Mouse (Mus musculus) olfactory bulb, adult 2 months (tissue): Measurements from ENCODE around the gene Tmem59. TPM values are rescaled to one million over a fixed set of nuclear protein-coding genes. Genes with fewer than 3 reads are reported as not detected.

Experiments
- H3K27ac ChIP-seq: fragments of 200-500 bp; 2 replicates; pipeline ENCODE4 v1.5.1; 2012; ENCODE audit warnings: low read depth, low read length; ENCODE audit not compliant: insufficient read depth
- H3K4me1 ChIP-seq: fragments of 200-500 bp; 2 replicates; pipeline ENCODE4 v1.6.1; 2012; ENCODE audit warnings: low read length; ENCODE audit not compliant: control insufficient read depth, insufficient read depth
- H3K4me3 ChIP-seq: fragments of 200-500 bp; 2 replicates; pipeline ENCODE4 v1.5.1; 2012; ENCODE audit warnings: mild to moderate bottlenecking, low read depth, low read length, moderate library complexity; ENCODE audit not compliant: insufficient read depth
- CTCF ChIP-seq: fragments of 200-500 bp; IDR thresholded peaks from 2 replicates; pipeline ENCODE4 v1.5.1; 2012; ENCODE audit warnings: low read depth, mild to moderate bottlenecking, low read length, moderate library complexity; ENCODE audit not compliant: insufficient read depth
- POLR2A ChIP-seq: fragments of 200-500 bp; IDR thresholded peaks from 2 replicates; pipeline ENCODE4 v1.6.1; 2012; ENCODE audit warnings: mild to moderate bottlenecking, low read depth, low read length, moderate library complexity; ENCODE audit not compliant: insufficient read depth
- WGBS: fragments of 180-500 bp; shearing (Covaris S2); methylation state at CpG from one replicate; pipeline ENCODE4 v1.1.7; 2018; 5-methylcytosine and 5-hydroxymethylcytosine counted together
- polyA plus RNA-seq: library from polyadenylated mRNA; stranded (reverse); fragments of >200 nt; gene quantifications from 2 replicates; pipeline ENCODE4 v1.2.4, GENCODE M21; 2012; ENCODE audit warnings: low replicate concordance; ENCODE audit not compliant: missing spikeins, insufficient read depth, insufficient read length

Tmem59 gene
- polyA plus RNA-seq = not detected in 2 replicates

- TF ChIP-seq CTCF = 0 out of 2 replicates have a peak, but pooled peaks have one; percentile 6
- TF ChIP-seq POLR2A = peak; percentile 48
- peaks cover 5% of the 10 kb centered on the region; the same call in 1 of the 2 replicates for H3K4me1 ChIP-seq
- WGBS = under 1% methylated on average over 48 of the region's 49 CpGs
- H3K27ac ChIP-seq = peak within 1 kb of the TSS; percentile 98
- H3K4me3 ChIP-seq = peak within 1 kb of the TSS; percentile 94
Measured at GRCm38 (mm10) chr4:107178182-107178829, at the start of gene Tmem59. Gene Tmem59 (plus strand): TSS chr4:107178399.

- WGBS = 91% methylated on average over 8 of the region's 8 CpGs
- TF ChIP-seq POLR2A = no peak
- no peak overlapping the region for H3K27ac ChIP-seq
Measured at GRCm38 (mm10) chr4:107129373-107129772, 48.8 kb upstream of the Tmem59 start.

GRCm38 (mm10) chr4:107130534-107130933 lies 47.7 kb upstream of the Tmem59 start:
- WGBS = 19% methylated on average over 9 of the region's 9 CpGs
- H3K27ac ChIP-seq = no peak overlapping the region
- H3K4me3 ChIP-seq = no peak overlapping the region
- peaks cover 18% of the 10 kb centered on the region for H3K4me1 ChIP-seq
- TF ChIP-seq CTCF (no peak), POLR2A (no peak)

More at GRCm38 (mm10) chr4:107129373-107129772, 48.8 kb upstream of the Tmem59 start:
- H3K4me1 ChIP-seq = peaks cover 15% of the 10 kb centered on the region
- H3K4me3 ChIP-seq = no peak overlapping the region

- H3K4me1 ChIP-seq = peaks cover 15% of the 10 kb centered on the region
- H3K4me3 ChIP-seq = no peak overlapping the region
- WGBS = 98% methylated on average over 3 of the region's 3 CpGs
- no peak overlapping the region for H3K27ac ChIP-seq
- TF ChIP-seq CTCF (no peak), POLR2A (no peak)
Measured at GRCm38 (mm10) chr4:107134891-107135290, 43.3 kb upstream of the Tmem59 start.

- Histone ChIP-seq H3K4me3 (no peak overlapping the region), H3K4me1 (peaks cover 10% of the 10 kb centered on the region), H3K27ac (no peak overlapping the region)
- WGBS = 52% methylated on average over 5 of the region's 5 CpGs
- TF ChIP-seq POLR2A (no peak), CTCF (no peak)
Measured at GRCm38 (mm10) chr4:107135663-107136062, 42.5 kb upstream of the Tmem59 start.

GRCm38 (mm10) chr4:107136531-107136930 lies 41.7 kb upstream of the Tmem59 start:
- TF ChIP-seq CTCF = no peak
- no peak for TF ChIP-seq POLR2A
- no peak overlapping the region for H3K27ac ChIP-seq
- 79% methylated on average over 3 of the region's 3 CpGs for WGBS
- H3K4me3 ChIP-seq = no peak overlapping the region
- H3K4me1 ChIP-seq = peaks cover 6% of the 10 kb centered on the region

GRCm38 (mm10) chr4:107138948-107139835 lies 39.0 kb upstream of the Tmem59 start:
- WGBS = 84% methylated on average over 37 of the region's 37 CpGs
- TF ChIP-seq POLR2A = no peak
- TF ChIP-seq CTCF = no peak
- no peak overlapping the region for H3K27ac ChIP-seq
- peaks cover 6% of the 10 kb centered on the region for H3K4me1 ChIP-seq
- no peak overlapping the region for H3K4me3 ChIP-seq

GRCm38 (mm10) chr4:107139836-107140631 lies 38.2 kb upstream of the Tmem59 start:
- TF ChIP-seq CTCF (no peak), POLR2A (no peak)
- no peak overlapping the region for H3K4me3 ChIP-seq
- peaks cover 6% of the 10 kb centered on the region for H3K4me1 ChIP-seq
- 84% methylated on average over 13 of the region's 13 CpGs for WGBS
- no peak overlapping the region for H3K27ac ChIP-seq

- no peak overlapping the region for H3K27ac ChIP-seq
- TF ChIP-seq POLR2A (no peak), CTCF (no peak)
- no peak overlapping the region for H3K4me3 ChIP-seq
- H3K4me1 ChIP-seq = no peaks in the 10 kb centered on the region
- WGBS = 93% methylated on average over 8 of the region's 8 CpGs
Measured at GRCm38 (mm10) chr4:107143511-107143910, 34.7 kb upstream of the Tmem59 start.
